Mouse (Mus musculus) forebrain, embryonic 10.5 days (tissue): ENCODE results near the gene Capn10. TPM values are rescaled to one million over a fixed set of nuclear protein-coding genes. Genes with fewer than 3 reads are reported as not detected.

ENCODE experiments used
- DNase-seq: peaks from one replicate; pipeline ENCODE4 v3.0.0-alpha.2; 2017; ENCODE audit warnings: low spot score; ENCODE audit errors: extremely low spot score
- H3K27ac ChIP-seq: fragments of 300-500 bp; sonication (generic); 2 replicates; pipeline ENCODE4 v1.5.1; 2016; ENCODE audit warnings: mild to moderate bottlenecking
- H3K27me3 ChIP-seq: fragments of 300-500 bp; sonication (generic); 2 replicates; pipeline ENCODE4 v1.6.1; 2016; ENCODE audit warnings: mild to moderate bottlenecking; ENCODE audit not compliant: poor library complexity, severe bottlenecking
- H3K36me3 ChIP-seq: fragments of 300-500 bp; sonication (generic); replicated peaks from 2 replicates; pipeline ENCODE4 v1.6.1; 2016; ENCODE audit warnings: mild to moderate bottlenecking, moderate library complexity
- H3K4me1 ChIP-seq: fragments of 300-500 bp; sonication (generic); 2 replicates; pipeline ENCODE4 v1.6.1; 2016
- H3K4me3 ChIP-seq: fragments of 300-500 bp; sonication (generic); 2 replicates; pipeline ENCODE4 v1.5.1; 2016; ENCODE audit warnings: mild to moderate bottlenecking, moderate library complexity
- H3K9me3 ChIP-seq: fragments of 300-500 bp; sonication (generic); 2 replicates; pipeline ENCODE4 v1.6.1; 2016; ENCODE audit warnings: mild to moderate bottlenecking, moderate library complexity
- WGBS: fragments of 180-500 bp; shearing (Covaris S2); methylation state at CpG from one replicate; pipeline ENCODE4 v1.1.7; 2016; 5-methylcytosine and 5-hydroxymethylcytosine counted together
- polyA plus RNA-seq: library from polyadenylated mRNA; unstranded; fragments of >200 nt; fragmentation: Nextera tagmentation; extraction: Ambion mirVana; gene quantifications from 2 replicates; pipeline ENCODE4 v1.2.1, GENCODE M21; 2016

Capn10 gene
- 37.3 and 42.7 TPM in 2 replicates for polyA plus RNA-seq

- H3K27ac ChIP-seq: peak within 1 kb of the TSS; percentile 92
- H3K27me3 ChIP-seq: no peaks in the 10 kb centered on the region
- WGBS: under 1% methylated on average over 45 of the region's 45 CpGs
- H3K36me3 ChIP-seq: peaks cover 17% of the 10 kb centered on the region
- peaks cover 31% of the 10 kb centered on the region for H3K4me1 ChIP-seq
- peak; percentile 95 for DNase-seq
- peak within 1 kb of the TSS; percentile 81 for H3K4me3 ChIP-seq
- peaks cover 11% of the 10 kb centered on the region; the same call in 1 of the 2 replicates for H3K9me3 ChIP-seq
Observed at GRCm38 (mm10) chr1:92934182-92934827, at the start of gene Capn10. TSS of gene Capn10 (plus strand) at chr1:92934376.

- Histone ChIP-seq H3K4me1 (no peaks in the 10 kb centered on the region), H3K9me3 (no peaks in the 10 kb centered on the region), H3K27me3 (no peaks in the 10 kb centered on the region), H3K36me3 (no peaks in the 10 kb centered on the region), H3K4me3 (no peak overlapping the region), H3K27ac (no peak overlapping the region)
- WGBS: 80% methylated on average over 7 of the region's 7 CpGs
- DNase-seq: no peak
Observed at GRCm38 (mm10) chr1:92888901-92889655, 45.1 kb upstream of the Capn10 start.

GRCm38 (mm10) chr1:92892791-92893190, 41.4 kb upstream of the Capn10 start:
- no peak overlapping the region for H3K27ac ChIP-seq
- H3K4me1 ChIP-seq: no peaks in the 10 kb centered on the region
- no peaks in the 10 kb centered on the region for H3K36me3 ChIP-seq
- H3K27me3 ChIP-seq: peaks cover 6% of the 10 kb centered on the region; the same call in 1 of the 2 replicates
- DNase-seq: no peak
- no peak overlapping the region for H3K4me3 ChIP-seq
- 72% methylated on average over 3 of the region's 3 CpGs for WGBS
- no peaks in the 10 kb centered on the region for H3K9me3 ChIP-seq

- peaks cover 9% of the 10 kb centered on the region; the same call in 1 of the 2 replicates for H3K27me3 ChIP-seq
- H3K27ac ChIP-seq: no peak overlapping the region
- WGBS: 77% methylated on average over 3 of the region's 3 CpGs
- H3K4me3 ChIP-seq: no peak overlapping the region
- H3K36me3 ChIP-seq: no peaks in the 10 kb centered on the region
- H3K4me1 ChIP-seq: no peaks in the 10 kb centered on the region
- H3K9me3 ChIP-seq: no peaks in the 10 kb centered on the region
- DNase-seq: no peak
Observed at GRCm38 (mm10) chr1:92893896-92894295, 40.3 kb upstream of the Capn10 start.

- H3K4me1 ChIP-seq: no peaks in the 10 kb centered on the region
- H3K9me3 ChIP-seq: no peaks in the 10 kb centered on the region
- no peak overlapping the region for H3K27ac ChIP-seq
- no peaks in the 10 kb centered on the region for H3K36me3 ChIP-seq
- H3K27me3 ChIP-seq: peaks cover 18% of the 10 kb centered on the region
- WGBS: 11% methylated on average over 3 of the region's 3 CpGs
- DNase-seq: peak; percentile 81
- H3K4me3 ChIP-seq: no peak overlapping the region
Observed at GRCm38 (mm10) chr1:92895089-92895488, 39.1 kb upstream of the Capn10 start.

- Histone ChIP-seq H3K27ac (no peak within 1 kb of the TSS), H3K4me3 (peak within 1 kb of the TSS; percentile 47), H3K9me3 (no peaks in the 10 kb centered on the region), H3K4me1 (peaks cover 30% of the 10 kb centered on the region), H3K36me3 (peaks cover 3% of the 10 kb centered on the region; the same call in 1 of the 2 replicates), H3K27me3 (peaks cover 36% of the 10 kb centered on the region)
- WGBS: 1% methylated on average over 15 of the region's 15 CpGs
- DNase-seq: peak; percentile 83
Observed at GRCm38 (mm10) chr1:92902786-92903185, 31.4 kb upstream of the Capn10 start, which contains the start of gene Ankmy1. TSS of gene Ankmy1 (minus strand) at chr1:92902906.

- Histone ChIP-seq H3K27me3 (peaks cover 44% of the 10 kb centered on the region), H3K4me3 (no peak overlapping the region), H3K27ac (no peak overlapping the region), H3K4me1 (peaks cover 37% of the 10 kb centered on the region), H3K9me3 (no peaks in the 10 kb centered on the region), H3K36me3 (peaks cover 3% of the 10 kb centered on the region; the same call in 1 of the 2 replicates)
- 76% methylated on average over 4 of the region's 4 CpGs for WGBS
- no peak for DNase-seq
Observed at GRCm38 (mm10) chr1:92903627-92904026, 30.5 kb upstream of the Capn10 start.

GRCm38 (mm10) chr1:92905703-92906310, 28.4 kb upstream of the Capn10 start:
- no peak overlapping the region for H3K27ac ChIP-seq
- peaks cover 3% of the 10 kb centered on the region; the same call in 1 of the 2 replicates for H3K36me3 ChIP-seq
- no peak for DNase-seq
- H3K9me3 ChIP-seq: no peaks in the 10 kb centered on the region
- no peak overlapping the region for H3K4me3 ChIP-seq
- peaks cover 41% of the 10 kb centered on the region for H3K27me3 ChIP-seq
- 90% methylated on average over 2 of the region's 2 CpGs for WGBS
- peaks cover 55% of the 10 kb centered on the region for H3K4me1 ChIP-seq

- peak within 1 kb of the TSS; percentile 84 for H3K4me3 ChIP-seq
- H3K27ac ChIP-seq: peak within 1 kb of the TSS; percentile 93
- H3K36me3 ChIP-seq: peaks cover 3% of the 10 kb centered on the region; the same call in 1 of the 2 replicates
- no peaks in the 10 kb centered on the region for H3K9me3 ChIP-seq
- peaks cover 29% of the 10 kb centered on the region for H3K27me3 ChIP-seq
- H3K4me1 ChIP-seq: peaks cover 65% of the 10 kb centered on the region
- WGBS: under 1% methylated on average over 81 of the region's 81 CpGs
- DNase-seq: peak; percentile 90
Observed at GRCm38 (mm10) chr1:92906779-92907631, 27.2 kb upstream of the Capn10 start, which contains the start of gene Dusp28. TSS of gene Dusp28 (plus strand) at chr1:92906981.

- peaks cover 65% of the 10 kb centered on the region for H3K4me1 ChIP-seq
- peak overlapping the region; percentile 84 for H3K4me3 ChIP-seq
- peaks cover 23% of the 10 kb centered on the region for H3K27me3 ChIP-seq
- no peak for DNase-seq
- WGBS: 47% methylated on average over 20 of the region's 20 CpGs
- no peaks in the 10 kb centered on the region for H3K9me3 ChIP-seq
- H3K36me3 ChIP-seq: peaks cover 3% of the 10 kb centered on the region; the same call in 1 of the 2 replicates
- peak overlapping the region; percentile 93 for H3K27ac ChIP-seq
Observed at GRCm38 (mm10) chr1:92907632-92908360, 26.4 kb upstream of the Capn10 start.

GRCm38 (mm10) chr1:92908664-92909063, 25.5 kb upstream of the Capn10 start:
- H3K9me3 ChIP-seq: no peaks in the 10 kb centered on the region
- H3K36me3 ChIP-seq: peaks cover 3% of the 10 kb centered on the region; the same call in 1 of the 2 replicates
- 85% methylated on average over 3 of the region's 3 CpGs for WGBS
- DNase-seq: no peak
- H3K27ac ChIP-seq: no peak overlapping the region
- peaks cover 63% of the 10 kb centered on the region for H3K4me1 ChIP-seq
- H3K4me3 ChIP-seq: no peak overlapping the region
- peaks cover 23% of the 10 kb centered on the region for H3K27me3 ChIP-seq
